In the genomic region with DNA sequence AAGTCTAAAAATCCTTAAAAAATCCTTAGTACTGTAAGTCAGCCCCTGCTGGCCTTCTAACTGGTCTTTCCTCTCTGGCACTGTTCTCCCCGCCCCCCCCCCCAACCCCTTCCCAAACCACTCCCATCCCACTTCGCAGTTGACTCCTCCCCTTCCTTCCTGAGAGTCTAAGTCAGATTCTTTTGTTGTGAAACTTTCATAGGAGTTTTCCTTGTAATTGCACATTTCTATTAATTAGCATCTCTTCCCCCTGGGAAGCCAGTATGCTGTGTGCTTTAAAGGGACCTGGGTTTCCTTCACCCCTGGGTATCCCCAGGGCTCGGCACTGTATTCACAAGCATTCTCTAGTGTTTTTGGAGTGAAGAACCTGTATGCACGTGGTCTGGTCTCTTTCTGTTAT, we compare ENCODE assay signal across 16 mouse cellular contexts. TPM values are rescaled to one million over a fixed set of nuclear protein-coding genes. Genes with fewer than 3 reads are reported as not detected.
A peak's percentile ranks its signal among the peaks of the same experiment; 100 is the strongest.
DNase-seq lines count a peak whose midpoint lies in the region; ATAC-seq lines count a peak whose summit lies in the region.
"Had no signal": no experiment of that assay in that cellular context is flagged by ENCODE, and none has a peak within 500 bp of the region (broad histone marks: within the 10 kb centered on the region; RNA-seq: fewer than 3 reads in every experiment).

No protein-coding gene starts in this region.

- WGBS in liver, embryonic 11.5 days: 36% methylated on average over 4 of the region's 4 CpGs

- peak overlapping the region; percentile 0; the same call in 1 of the 2 replicates for H3K27ac ChIP-seq in liver, embryonic 11.5 days (ENCODE audit: low read depth, low read length)
- peak overlapping the region; percentile 77 for H3K27ac ChIP-seq in brown adipose tissue, adult 24 weeks (replicated peaks; ENCODE audit: low read depth, low read length)
- H3K27ac ChIP-seq: forebrain, embryonic 10.5 days; liver, embryonic 15.5 days had no signal

- no peak for ATAC-seq in liver, embryonic 11.5 days (replicated peaks; ENCODE audit: low FRiP score)
- ATAC-seq: inflammation-experienced regulatory T-cells, adult 6 months had no signal

- H3K4me1 ChIP-seq in liver, embryonic 11.5 days (replicated peaks; ENCODE audit: control insufficient read depth, insufficient read depth, low read length): peaks cover 85% of the 10 kb centered on the region
- peaks cover 65% of the 10 kb centered on the region for H3K4me1 ChIP-seq in brown adipose tissue, adult 24 weeks (ENCODE audit: control insufficient read depth, insufficient read depth, insufficient read length, low read length)

- no peak overlapping the region for H3K9ac ChIP-seq in liver, embryonic 11.5 days (ENCODE audit: low read depth, low read length)
- H3K9ac ChIP-seq: liver, embryonic 15.5 days had no signal

- peak; percentile 89 for DNase-seq in heart, adult 11 months
- DNase-seq in heart, adult 9 months (ENCODE audit: low spot score in 2 of 2): no peak
- DNase-seq in liver, embryonic 11.5 days (ENCODE audit: low spot score): no peak
- no peak for DNase-seq in liver
- DNase-seq in kidney, postnatal 14 days: peak; percentile 38
- no peak for DNase-seq in adipocyte (ENCODE audit: low spot score)
- no peak for DNase-seq in natural killer cell, adult 2 months (ENCODE audit: low spot score in 2 of 2)
- DNase-seq: B cell, adult 2 months; cerebellum, adult 11 months; gastrocnemius, postnatal 25 days; layer of hippocampus, postnatal 36 days; midbrain, embryonic 14.5 days had no signal

- H3K36me3 ChIP-seq in liver, embryonic 11.5 days (ENCODE audit: control insufficient read depth, insufficient read depth, low read length): peaks cover 9% of the 10 kb centered on the region; the same call in 1 of the 2 replicates

- H3K27me3 ChIP-seq in liver, embryonic 11.5 days (replicated peaks; ENCODE audit: control insufficient read depth, insufficient read depth, low read length): no peaks in the 10 kb centered on the region
- H3K27me3 ChIP-seq: liver, embryonic 15.5 days had no signal

- 0 out of 2 replicates have a peak overlapping the region, but pooled peaks have one; percentile 16 for H3K4me2 ChIP-seq in liver, embryonic 11.5 days
- H3K4me2 ChIP-seq: liver, embryonic 15.5 days had no signal

- no peaks in the 10 kb centered on the region for H3K9me3 ChIP-seq in liver, embryonic 11.5 days (ENCODE audit: control insufficient read depth, low read length)
- H3K9me3 ChIP-seq: forebrain, embryonic 10.5 days; liver, embryonic 15.5 days had no signal

- H3K4me3 ChIP-seq in liver, embryonic 11.5 days (ENCODE audit: low read depth, low read length): no peak overlapping the region
- peak overlapping the region; percentile 30; the same call in 1 of the 2 replicates for H3K4me3 ChIP-seq in brown adipose tissue, adult 24 weeks (ENCODE audit: insufficient read depth, low read depth, low read length)
- H3K4me3 ChIP-seq: forebrain, embryonic 10.5 days; liver, embryonic 15.5 days had no signal

RNA-seq across cellular contexts. Expression of a gene that starts 10.1 kb away (rescaled TPM):
- polyA plus RNA-seq in liver, embryonic 11.5 days (2014; fragmentation: Nextera tagmentation; extraction: Ambion mirVana): 107 and 112 TPM in 2 replicates
- polyA plus RNA-seq in brown adipose tissue, adult 24 weeks (2012; ENCODE audit: insufficient read depth, insufficient read length, missing spikeins): 578 and 694 TPM in 2 replicates

Comparison
In these comparisons a context has a peak if more than half of its experiments do, and no peak if none do; other contexts are left out.
1. DNase-seq: peak in heart, adult 11 months (single experiment) and kidney, postnatal 14 days (single experiment); none in heart, adult 9 months (0 of 2), liver, embryonic 11.5 days (single experiment), liver (single experiment), adipocyte (single experiment) and natural killer cell, adult 2 months (0 of 2).